Mouse (Mus musculus): ENCODE data around the gene Tank. TPM values are rescaled to one million over a fixed set of nuclear protein-coding genes. Genes with fewer than 3 reads are reported as not detected.

Tank gene
- polyA plus RNA-seq, 1 experiment = 2.5 TPM

DNA sequence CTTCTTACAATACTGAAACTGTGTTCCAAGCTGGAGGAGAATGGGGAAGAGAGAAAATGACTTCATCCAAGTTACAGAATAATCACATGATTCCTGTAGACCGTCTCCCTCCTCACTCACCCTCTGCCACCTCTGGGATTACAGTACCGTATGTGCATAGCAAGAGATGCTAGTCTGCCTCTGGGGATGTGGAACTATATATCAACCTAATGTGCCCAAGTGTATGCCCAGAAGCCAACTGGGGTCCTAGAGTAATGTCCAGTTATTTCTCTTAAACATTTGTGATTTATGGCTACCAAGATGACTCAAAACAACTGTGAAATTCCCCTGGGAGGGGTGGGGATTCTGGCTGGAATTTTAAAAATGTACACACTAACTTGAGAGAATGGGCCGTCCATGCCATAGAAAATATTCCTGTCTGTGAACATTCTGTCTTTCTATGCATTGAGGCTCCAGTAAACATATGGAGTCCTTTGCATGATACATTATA is 1.2 kb downstream of the Tank start:
- TF ChIP-seq CTCF (IDR thresholded peaks at IDR 0.05; ENCODE audit: extremely low read depth, insufficient read length, insufficient replicate concordance, low read depth, low read length) (no peak), POLR2A (IDR thresholded peaks at IDR 0.05; ENCODE audit: low read depth, low read length) (no peak)
- WGBS = 76% methylated on average over 3 of the region's 3 CpGs
- Histone ChIP-seq H3K27me3 (ENCODE audit: control insufficient read depth, insufficient read depth, low read length) (no peaks in the 10 kb centered on the region), H3K4me1 (ENCODE audit: control insufficient read depth, insufficient read depth, insufficient read length, low read length) (no peaks in the 10 kb centered on the region), H3K27ac (ENCODE audit: insufficient read depth, low read depth, low read length) (no peak overlapping the region), H3K4me3 (ENCODE audit: low read depth, low read length) (no peak overlapping the region), H3K36me3 (ENCODE audit: control insufficient read depth, insufficient read depth, low read length) (no peaks in the 10 kb centered on the region)

DNA sequence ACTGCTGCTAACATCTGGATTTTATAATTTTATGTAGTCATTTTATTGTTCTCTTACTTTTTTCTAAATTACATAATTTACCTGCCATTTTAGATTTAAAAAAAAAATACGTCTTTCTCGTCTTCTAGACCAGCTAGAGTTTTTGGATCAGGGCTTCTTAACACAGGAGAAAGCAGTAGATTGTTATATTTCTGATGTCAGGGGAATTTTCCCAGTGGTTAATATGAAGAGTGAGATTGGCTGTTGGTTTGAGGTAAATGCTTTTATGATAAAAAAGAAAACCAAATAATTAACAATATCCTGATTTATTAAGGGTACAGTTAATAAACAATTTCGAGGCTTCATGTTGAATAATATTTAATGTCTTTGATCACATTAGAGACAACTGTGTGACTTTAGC is 1.7 kb downstream of the Tank start:
- no peak overlapping the region for H3K27ac ChIP-seq (ENCODE audit: insufficient read depth, low read depth, low read length)
- 88% methylated on average over 3 of the region's 3 CpGs for WGBS

DNA sequence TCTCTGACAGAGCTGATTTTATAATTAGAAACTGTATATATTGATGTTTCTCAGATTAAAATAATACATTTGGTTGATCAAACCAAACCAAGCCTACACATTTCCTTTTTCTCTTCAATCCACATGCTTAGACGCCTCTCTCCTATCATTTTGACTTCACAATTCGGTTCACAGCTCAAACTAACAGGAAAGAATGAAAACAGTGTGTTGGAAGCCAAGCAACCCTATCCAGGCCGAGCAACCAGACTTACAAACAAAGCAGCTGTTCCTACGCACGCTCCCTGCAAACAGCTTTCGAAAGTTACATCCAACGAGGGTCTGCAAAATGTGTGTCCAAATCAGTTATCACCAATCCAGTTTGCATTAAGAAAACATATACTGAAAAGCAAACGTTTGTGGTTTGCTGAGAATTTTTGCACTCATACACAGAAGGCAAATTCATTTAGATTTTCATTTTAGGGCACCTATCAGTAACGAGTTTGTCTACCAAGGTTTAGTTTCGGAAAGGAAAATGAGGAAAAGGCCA is 2.2 kb downstream of the Tank start:
- no peaks in the 10 kb centered on the region for H3K4me1 ChIP-seq (ENCODE audit: control insufficient read depth, insufficient read depth, insufficient read length, low read length)
- no peak overlapping the region for H3K27ac ChIP-seq (ENCODE audit: insufficient read depth, low read depth, low read length)
- no peaks in the 10 kb centered on the region for H3K27me3 ChIP-seq (ENCODE audit: control insufficient read depth, insufficient read depth, low read length)
- H3K4me3 ChIP-seq (ENCODE audit: low read depth, low read length) = no peak overlapping the region
- TF ChIP-seq POLR2A (IDR thresholded peaks at IDR 0.05; ENCODE audit: low read depth, low read length) = no peak
- no peak for TF ChIP-seq CTCF (IDR thresholded peaks at IDR 0.05; ENCODE audit: extremely low read depth, insufficient read length, insufficient replicate concordance, low read depth, low read length)
- 71% methylated on average over 10 of the region's 10 CpGs for WGBS
- H3K36me3 ChIP-seq (ENCODE audit: control insufficient read depth, insufficient read depth, low read length) = no peaks in the 10 kb centered on the region

More for the DNA sequence above, 1.7 kb downstream of the Tank start:
- Histone ChIP-seq H3K27me3 (ENCODE audit: control insufficient read depth, insufficient read depth, low read length) (no peaks in the 10 kb centered on the region), H3K4me3 (ENCODE audit: low read depth, low read length) (no peak overlapping the region), H3K36me3 (ENCODE audit: control insufficient read depth, insufficient read depth, low read length) (no peaks in the 10 kb centered on the region), H3K4me1 (ENCODE audit: control insufficient read depth, insufficient read depth, insufficient read length, low read length) (no peaks in the 10 kb centered on the region)
- TF ChIP-seq CTCF (IDR thresholded peaks at IDR 0.05; ENCODE audit: extremely low read depth, insufficient read length, insufficient replicate concordance, low read depth, low read length) (no peak), POLR2A (IDR thresholded peaks at IDR 0.05; ENCODE audit: low read depth, low read length) (no peak)

DNA sequence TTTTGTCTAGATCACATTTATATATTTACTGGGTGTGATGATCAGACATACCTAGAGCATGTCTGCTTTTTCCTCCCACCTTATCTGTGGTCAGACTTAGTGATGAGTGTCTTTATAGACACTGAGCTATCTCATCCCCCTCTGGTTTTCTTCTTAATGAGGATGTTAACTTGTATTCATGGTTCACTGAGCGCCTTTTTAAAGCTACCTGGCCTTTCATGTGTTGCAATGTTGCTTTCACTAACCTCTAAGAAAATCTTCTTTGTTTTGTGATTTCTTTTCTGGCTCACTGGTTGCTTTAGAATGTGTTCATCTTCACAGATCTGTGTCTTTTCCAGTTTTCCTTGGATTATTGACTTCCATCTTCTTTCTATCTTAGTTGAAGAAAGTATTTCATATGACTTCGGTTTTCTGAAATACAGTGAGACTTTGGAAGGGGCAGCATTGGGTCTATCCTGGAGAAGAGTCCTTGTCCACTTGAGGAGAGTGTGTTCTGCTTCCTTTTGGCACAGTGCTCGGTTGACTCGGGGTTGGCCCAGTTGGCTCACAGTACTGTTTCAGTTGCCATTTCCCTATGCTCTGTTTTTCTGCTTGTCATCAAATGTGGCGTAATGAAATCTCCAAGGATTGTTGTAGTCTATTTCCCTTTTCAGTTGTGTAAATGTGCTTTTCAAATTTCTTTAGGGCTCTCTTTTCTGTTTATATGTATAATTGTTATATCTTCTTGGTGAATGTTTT is 4.4 kb downstream of the Tank start:
- Histone ChIP-seq H3K4me3 (ENCODE audit: low read depth, low read length) (no peak overlapping the region), H3K36me3 (ENCODE audit: control insufficient read depth, insufficient read depth, low read length) (no peaks in the 10 kb centered on the region), H3K4me1 (ENCODE audit: control insufficient read depth, insufficient read depth, insufficient read length, low read length) (no peaks in the 10 kb centered on the region), H3K27ac (ENCODE audit: insufficient read depth, low read depth, low read length) (no peak overlapping the region), H3K27me3 (ENCODE audit: control insufficient read depth, insufficient read depth, low read length) (no peaks in the 10 kb centered on the region)
- WGBS = 81% methylated on average over 5 of the region's 5 CpGs
- TF ChIP-seq POLR2A (IDR thresholded peaks at IDR 0.05; ENCODE audit: low read depth, low read length) = no peak
- TF ChIP-seq CTCF (IDR thresholded peaks at IDR 0.05; ENCODE audit: extremely low read depth, insufficient read length, insufficient replicate concordance, low read depth, low read length) = no peak

DNA sequence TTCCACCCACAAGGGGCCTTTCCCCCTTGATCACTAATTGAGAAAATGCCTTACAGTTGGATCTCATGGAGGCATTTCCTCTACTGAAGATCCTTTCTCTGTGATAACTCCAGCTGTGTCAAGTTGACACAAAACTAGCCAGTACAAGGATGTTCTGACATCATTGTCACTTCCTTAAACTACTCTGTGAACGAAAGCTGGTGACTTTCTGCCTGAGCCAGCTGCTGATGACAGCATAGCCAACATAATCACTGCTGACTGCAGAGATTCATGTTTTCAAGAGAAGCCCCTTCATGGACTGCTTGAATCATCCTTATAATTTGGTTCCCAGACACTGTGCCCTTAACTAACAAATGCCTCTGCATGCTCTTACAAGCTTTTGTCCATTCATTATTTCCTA is 7.1 kb downstream of the Tank start:
- Histone ChIP-seq H3K4me1 (ENCODE audit: control insufficient read depth, insufficient read depth, insufficient read length, low read length) (no peaks in the 10 kb centered on the region), H3K36me3 (ENCODE audit: control insufficient read depth, insufficient read depth, low read length) (no peaks in the 10 kb centered on the region), H3K27ac (ENCODE audit: insufficient read depth, low read depth, low read length) (no peak overlapping the region), H3K4me3 (ENCODE audit: low read depth, low read length) (no peak overlapping the region), H3K27me3 (ENCODE audit: control insufficient read depth, insufficient read depth, low read length) (no peaks in the 10 kb centered on the region)
- TF ChIP-seq POLR2A (IDR thresholded peaks at IDR 0.05; ENCODE audit: low read depth, low read length) = no peak
- TF ChIP-seq CTCF (IDR thresholded peaks at IDR 0.05; ENCODE audit: extremely low read depth, insufficient read length, insufficient replicate concordance, low read depth, low read length) = no peak
- 49% methylated on average over 1 of the region's 1 CpGs for WGBS

DNA sequence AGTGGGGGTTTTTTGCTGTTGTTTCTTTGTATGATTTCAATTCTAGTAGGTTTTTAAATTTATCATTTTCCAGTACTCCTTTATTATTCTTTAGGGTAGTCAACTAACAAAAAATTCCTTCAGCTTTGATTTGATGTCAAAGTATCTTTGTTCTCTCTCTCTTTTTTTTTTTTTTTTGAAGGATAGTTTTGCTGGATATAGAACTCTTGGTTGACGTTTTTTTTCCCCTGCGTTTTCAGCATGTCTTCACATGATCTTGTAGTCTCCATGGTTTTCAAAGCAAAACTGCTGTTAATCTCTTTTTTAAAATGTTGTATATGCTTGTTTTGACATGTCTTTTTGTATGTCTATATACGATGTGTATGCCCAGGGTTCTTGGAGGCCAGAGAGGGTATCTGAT is 7.8 kb downstream of the Tank start:
- TF ChIP-seq CTCF (IDR thresholded peaks at IDR 0.05; ENCODE audit: extremely low read depth, insufficient read length, insufficient replicate concordance, low read depth, low read length) (no peak), POLR2A (IDR thresholded peaks at IDR 0.05; ENCODE audit: low read depth, low read length) (no peak)
- no peaks in the 10 kb centered on the region for H3K4me1 ChIP-seq (ENCODE audit: control insufficient read depth, insufficient read depth, insufficient read length, low read length)
- WGBS = 96% methylated on average over 3 of the region's 3 CpGs
- H3K4me3 ChIP-seq (ENCODE audit: low read depth, low read length) = no peak overlapping the region
- H3K27ac ChIP-seq (ENCODE audit: insufficient read depth, low read depth, low read length) = no peak overlapping the region
- H3K27me3 ChIP-seq (ENCODE audit: control insufficient read depth, insufficient read depth, low read length) = no peaks in the 10 kb centered on the region
- no peaks in the 10 kb centered on the region for H3K36me3 ChIP-seq (ENCODE audit: control insufficient read depth, insufficient read depth, low read length)

DNA sequence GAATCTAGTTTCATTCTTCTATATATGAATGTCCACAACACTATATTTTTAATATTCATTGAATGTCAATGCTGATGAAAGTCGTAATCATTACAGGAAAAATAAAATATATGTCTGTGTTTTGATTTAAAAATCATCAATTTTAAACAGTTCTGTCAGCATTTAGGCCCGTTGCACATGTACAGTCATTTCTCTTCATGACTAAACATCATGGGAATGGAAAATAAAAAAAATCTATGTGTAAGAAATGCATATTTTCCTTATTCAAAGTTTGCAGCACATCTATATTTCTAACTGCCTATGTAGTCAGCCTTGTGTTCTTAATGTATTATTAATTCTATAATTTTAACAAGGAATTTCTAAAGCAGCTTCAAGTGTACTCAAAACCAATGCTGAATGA is 12.4 kb downstream of the Tank start:
- 91% methylated on average over 2 of the region's 2 CpGs for WGBS
- TF ChIP-seq CTCF (IDR thresholded peaks at IDR 0.05; ENCODE audit: extremely low read depth, insufficient read length, insufficient replicate concordance, low read depth, low read length) (no peak), POLR2A (IDR thresholded peaks at IDR 0.05; ENCODE audit: low read depth, low read length) (no peak)
- H3K36me3 ChIP-seq (ENCODE audit: control insufficient read depth, insufficient read depth, low read length) = no peaks in the 10 kb centered on the region
- H3K27me3 ChIP-seq (ENCODE audit: control insufficient read depth, insufficient read depth, low read length) = no peaks in the 10 kb centered on the region
- H3K27ac ChIP-seq (ENCODE audit: insufficient read depth, low read depth, low read length) = no peak overlapping the region
- no peak overlapping the region for H3K4me3 ChIP-seq (ENCODE audit: low read depth, low read length)
- H3K4me1 ChIP-seq (ENCODE audit: control insufficient read depth, insufficient read depth, insufficient read length, low read length) = peaks cover 8% of the 10 kb centered on the region; the same call in 1 of the 2 replicates
